Mouse (Mus musculus) embryonic facial prominence, embryonic 11.5 days (tissue): ENCODE data around the gene Camk2g. TPM values are rescaled to one million over a fixed set of nuclear protein-coding genes. Genes with fewer than 3 reads are reported as not detected.

Experiments used
- ATAC-seq: fragments of 200-750 bp; cut with Nextera tagmentation; replicated peaks from 2 replicates; pipeline ENCODE4 v1.8.0; 2017; ENCODE audit warnings: low read depth; ENCODE audit not compliant: insufficient number of reproducible peaks, low FRiP score, low TSS enrichment
- DNase-seq: peaks from one replicate; pipeline ENCODE4 v3.0.0-alpha.2; 2015; ENCODE audit warnings: low spot score
- H3K27ac ChIP-seq: fragments of 300-500 bp; sonication (generic); replicated peaks from 2 replicates; pipeline ENCODE4 v1.5.1; 2014; ENCODE audit warnings: mild to moderate bottlenecking, low read depth, low read length, control low read depth
- H3K27me3 ChIP-seq: fragments of 300-500 bp; sonication (generic); 2 replicates; pipeline ENCODE4 v1.6.1; 2014; ENCODE audit warnings: mild to moderate bottlenecking, low read length, moderate library complexity, mixed read lengths; ENCODE audit not compliant: control insufficient read depth, insufficient read depth
- H3K36me3 ChIP-seq: fragments of 300-500 bp; sonication (generic); replicated peaks from 2 replicates; pipeline ENCODE4 v1.6.1; 2014; ENCODE audit warnings: low read depth, mild to moderate bottlenecking, low read length, moderate library complexity, mixed read lengths; ENCODE audit not compliant: control insufficient read depth, insufficient read depth
- H3K4me1 ChIP-seq: fragments of 300-500 bp; sonication (generic); 2 replicates; pipeline ENCODE4 v1.6.1; 2014; ENCODE audit warnings: low read length, mixed read lengths; ENCODE audit not compliant: control insufficient read depth, insufficient read depth
- H3K4me2 ChIP-seq: fragments of 300-500 bp; sonication (generic); 2 replicates; pipeline ENCODE4 v1.6.1; 2014; ENCODE audit warnings: low read depth, mild to moderate bottlenecking, control low read depth, low read length, moderate library complexity
- H3K4me3 ChIP-seq: fragments of 300-500 bp; sonication (generic); 2 replicates; pipeline ENCODE4 v1.5.1; 2014; ENCODE audit warnings: low read depth, low read length, control low read depth
- H3K9ac ChIP-seq: fragments of 300-500 bp; sonication (generic); replicated peaks from 2 replicates; pipeline ENCODE4 v1.6.1; 2014; ENCODE audit warnings: mild to moderate bottlenecking, control low read depth, low read length
- H3K9me3 ChIP-seq: fragments of 300-500 bp; sonication (generic); replicated peaks from 2 replicates; pipeline ENCODE4 v1.6.1; 2016; ENCODE audit warnings: mild to moderate bottlenecking, low read length, inconsistent platforms, mixed read lengths; ENCODE audit not compliant: control insufficient read depth
- WGBS: fragments of 180-500 bp; shearing (Covaris S2); extraction: QIAGEN DNeasy Blood & Tissue Kit; methylation state at CpG from one replicate; pipeline ENCODE4 v1.1.7; 2014; 5-methylcytosine and 5-hydroxymethylcytosine counted together
- polyA plus RNA-seq: library from polyadenylated mRNA; unstranded; fragments of >200 nt; fragmentation: Nextera tagmentation; extraction: Ambion mirVana; gene quantifications from 2 replicates; pipeline ENCODE4 v1.2.1, GENCODE M21; 2014

The Camk2g gene
- polyA plus RNA-seq, 1 experiment from 2014 or later, result 47.1 TPM

DNA sequence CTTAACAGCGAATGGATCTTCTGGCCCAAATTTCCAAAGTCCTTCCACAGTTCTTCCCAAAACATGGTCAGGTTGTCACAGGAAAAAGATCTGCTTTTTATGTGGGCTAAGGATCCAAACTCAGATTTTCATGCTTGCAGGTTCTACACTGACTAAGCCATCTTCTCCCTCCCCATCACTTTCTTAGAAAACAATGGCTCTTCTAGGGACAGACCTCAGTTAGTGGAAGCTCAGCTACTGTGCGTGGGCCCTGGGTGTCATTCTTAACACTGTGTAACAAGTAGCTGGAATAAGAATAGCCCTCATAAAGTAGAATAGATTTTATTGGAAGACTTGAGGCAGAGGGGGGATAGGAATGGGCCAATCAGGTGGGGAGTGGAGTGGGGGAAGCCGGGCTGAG is 21.6 kb upstream of the Camk2g start:
- WGBS, result 85% methylated on average over 3 of the region's 3 CpGs

DNA sequence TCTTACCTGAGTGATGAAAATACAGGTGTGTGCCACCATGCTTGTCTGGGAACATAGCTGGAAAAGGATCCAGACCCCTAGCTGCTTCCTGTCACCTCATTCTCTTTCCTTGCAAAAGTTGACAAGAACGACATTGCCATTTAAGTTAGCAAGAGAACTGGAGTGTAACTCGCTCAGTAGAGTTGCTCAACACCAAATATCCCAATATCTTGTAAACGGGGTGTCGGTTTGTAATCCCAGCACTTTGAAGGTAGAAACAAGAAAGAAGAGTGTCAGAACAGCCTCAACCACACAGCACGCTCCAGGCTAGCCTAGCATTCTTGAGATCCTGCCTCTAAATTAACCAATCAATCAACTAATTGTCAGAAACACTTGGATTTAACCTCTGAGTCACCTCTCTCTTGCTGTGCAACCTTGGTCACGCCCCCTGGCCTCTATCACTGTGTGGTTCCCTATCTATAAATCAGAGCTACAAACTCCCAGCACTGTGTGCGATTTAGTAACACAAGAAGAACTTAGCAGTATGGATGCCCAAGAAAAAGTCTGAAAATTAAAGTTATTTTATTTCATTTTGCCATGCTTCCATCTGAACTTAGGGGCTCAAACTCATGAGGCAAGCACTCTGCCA is 18.0 kb upstream of the Camk2g start:
- Histone ChIP-seq H3K4me3 (no peak overlapping the region), H3K36me3 (no peaks in the 10 kb centered on the region), H3K27ac (no peak overlapping the region), H3K9ac (no peak overlapping the region), H3K4me2 (no peak overlapping the region), H3K9me3 (no peaks in the 10 kb centered on the region), H3K27me3 (no peaks in the 10 kb centered on the region), H3K4me1 (no peaks in the 10 kb centered on the region)
- DNase-seq (no peak), ATAC-seq (no peak)
- 71% methylated on average over 7 of the region's 7 CpGs for WGBS

More for the DNA sequence above, 21.6 kb upstream of the Camk2g start:
- Histone ChIP-seq H3K4me2 (no peak overlapping the region), H3K9me3 (no peaks in the 10 kb centered on the region), H3K4me3 (no peak overlapping the region), H3K27ac (no peak overlapping the region), H3K36me3 (no peaks in the 10 kb centered on the region), H3K9ac (no peak overlapping the region), H3K4me1 (no peaks in the 10 kb centered on the region), H3K27me3 (no peaks in the 10 kb centered on the region)
- DNase-seq (no peak), ATAC-seq (no peak)

DNA sequence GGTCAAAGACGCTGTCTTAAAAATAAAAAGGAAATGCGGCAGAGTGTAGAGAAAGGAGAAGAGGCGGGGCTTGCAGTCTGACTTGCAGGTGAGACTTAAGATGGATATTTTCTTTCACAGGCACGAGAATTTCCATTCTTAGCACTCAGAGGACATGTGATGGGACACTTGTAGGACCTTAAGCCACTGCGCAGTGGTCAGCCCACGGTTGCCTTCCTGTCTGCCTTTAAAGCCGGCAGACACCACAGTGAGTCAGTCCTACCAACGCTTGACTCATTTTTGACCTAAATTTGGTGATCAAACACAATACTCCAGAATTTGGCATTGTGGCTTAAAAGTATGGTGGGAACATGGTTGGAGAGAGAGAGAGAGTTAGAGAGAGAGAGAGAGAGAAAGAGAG is 17.3 kb upstream of the Camk2g start:
- Histone ChIP-seq H3K27ac (no peak overlapping the region), H3K4me1 (no peaks in the 10 kb centered on the region), H3K9ac (no peak overlapping the region), H3K4me3 (no peak overlapping the region), H3K9me3 (no peaks in the 10 kb centered on the region), H3K4me2 (no peak overlapping the region), H3K27me3 (no peaks in the 10 kb centered on the region), H3K36me3 (no peaks in the 10 kb centered on the region)
- ATAC-seq (no peak), DNase-seq (no peak)
- WGBS, result 89% methylated on average over 8 of the region's 8 CpGs

- H3K9me3 ChIP-seq, result no peaks in the 10 kb centered on the region
- ATAC-seq, result no peak
Measured at GRCm38 (mm10) chr14:20809820-20810219, 15.9 kb upstream of the Camk2g start.

DNA sequence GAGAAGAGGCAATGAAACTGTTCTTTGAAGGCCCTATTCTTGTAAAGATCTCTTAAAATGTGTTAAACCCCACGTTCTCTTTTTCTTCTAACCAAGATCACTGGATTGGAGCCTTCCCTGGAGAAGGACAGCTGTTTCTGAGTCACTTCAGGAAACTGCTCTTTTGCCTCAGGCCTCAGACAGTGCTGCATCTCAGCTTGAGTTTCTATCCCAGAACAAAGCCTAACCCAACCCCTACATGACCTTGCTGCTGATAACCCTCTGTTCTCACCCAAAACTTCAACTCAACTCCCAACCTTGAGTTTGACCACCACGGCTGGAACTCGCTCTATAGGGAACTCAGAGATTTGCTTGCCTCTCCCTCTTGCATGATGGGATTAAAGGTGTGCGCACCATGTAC is 15.5 kb upstream of the Camk2g start:
- H3K36me3 ChIP-seq, result no peaks in the 10 kb centered on the region
- no peak overlapping the region for H3K27ac ChIP-seq
- no peak for DNase-seq
- WGBS, result 87% methylated on average over 4 of the region's 4 CpGs
- H3K4me2 ChIP-seq, result no peak overlapping the region
- no peak for ATAC-seq
- H3K9me3 ChIP-seq, result no peaks in the 10 kb centered on the region
- H3K9ac ChIP-seq, result no peak overlapping the region
- H3K27me3 ChIP-seq, result no peaks in the 10 kb centered on the region
- no peak overlapping the region for H3K4me3 ChIP-seq
- H3K4me1 ChIP-seq, result no peaks in the 10 kb centered on the region

More at GRCm38 (mm10) chr14:20809820-20810219, 15.9 kb upstream of the Camk2g start:
- Histone ChIP-seq H3K36me3 (no peaks in the 10 kb centered on the region), H3K4me2 (no peak overlapping the region), H3K9ac (no peak overlapping the region), H3K27me3 (no peaks in the 10 kb centered on the region), H3K27ac (no peak overlapping the region), H3K4me3 (no peak overlapping the region), H3K4me1 (no peaks in the 10 kb centered on the region)
- no peak for DNase-seq

GRCm38 (mm10) chr14:20806116-20806840 is 12.4 kb upstream of the Camk2g start:
- Histone ChIP-seq H3K36me3 (no peaks in the 10 kb centered on the region), H3K27ac (no peak overlapping the region), H3K9me3 (no peaks in the 10 kb centered on the region), H3K4me3 (no peak overlapping the region), H3K4me1 (no peaks in the 10 kb centered on the region), H3K9ac (no peak overlapping the region), H3K4me2 (no peak overlapping the region), H3K27me3 (no peaks in the 10 kb centered on the region)
- no peak for ATAC-seq
- DNase-seq, result no peak
- WGBS, result 86% methylated on average over 14 of the region's 14 CpGs

DNA sequence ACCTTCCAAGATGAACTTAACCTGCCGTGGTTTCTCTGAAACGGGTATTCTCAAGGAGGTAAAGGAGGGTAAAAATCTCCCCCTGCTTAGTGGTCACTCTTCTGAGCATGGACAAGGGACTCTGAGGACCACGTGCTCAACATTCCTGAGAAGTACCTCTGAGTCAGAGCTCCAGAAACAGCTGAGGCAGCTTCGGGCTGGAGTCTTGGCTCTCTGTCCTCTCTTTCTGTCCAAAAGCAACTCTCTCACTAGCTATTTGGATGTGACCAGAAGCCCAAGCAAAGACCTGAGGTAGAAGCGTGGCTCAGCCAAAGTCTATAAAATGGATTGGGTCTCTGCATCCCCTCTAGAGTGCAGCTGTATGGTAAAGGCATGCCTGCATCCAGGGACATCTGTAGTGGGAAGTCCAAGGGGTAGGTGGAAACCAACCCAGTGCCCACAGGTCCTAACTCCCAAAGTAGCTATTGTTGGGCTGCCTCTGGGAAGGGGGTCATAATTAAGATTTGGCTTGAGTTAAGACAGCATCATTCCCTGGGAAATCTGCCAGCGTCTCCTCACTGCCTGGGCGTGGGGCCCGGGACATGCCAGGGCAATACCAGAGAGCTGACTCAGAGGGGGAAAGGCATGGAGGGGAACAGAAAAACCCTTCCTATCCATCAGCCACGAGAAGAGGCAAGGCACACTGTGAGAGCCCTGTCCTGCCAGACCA is 11.2 kb upstream of the Camk2g start:
- Histone ChIP-seq H3K4me3 (no peak overlapping the region), H3K27me3 (no peaks in the 10 kb centered on the region), H3K27ac (no peak overlapping the region), H3K4me2 (no peak overlapping the region), H3K9me3 (no peaks in the 10 kb centered on the region), H3K36me3 (no peaks in the 10 kb centered on the region), H3K9ac (no peak overlapping the region), H3K4me1 (no peaks in the 10 kb centered on the region)
- no peak for DNase-seq
- ATAC-seq, result no peak
- WGBS, result 75% methylated on average over 9 of the region's 9 CpGs

DNA sequence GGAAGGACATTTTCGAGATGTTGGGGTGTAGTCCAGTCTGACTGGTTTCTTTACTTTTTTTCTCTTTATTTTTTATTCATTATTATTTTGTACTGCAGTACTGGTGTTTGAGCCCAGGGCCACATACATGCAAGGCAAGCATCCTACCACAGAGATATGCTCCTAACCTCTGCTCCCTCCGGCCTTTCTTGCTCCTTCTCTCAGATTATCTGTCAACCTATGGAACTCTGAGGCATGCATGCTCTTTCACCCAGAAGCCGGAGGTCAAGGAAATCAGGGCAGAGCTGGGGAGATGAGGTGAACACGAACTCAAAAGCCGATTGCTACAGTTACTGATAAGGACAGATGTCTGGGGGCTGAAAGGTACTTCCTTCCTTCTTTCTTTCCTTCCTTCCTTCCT is 10.6 kb upstream of the Camk2g start:
- Histone ChIP-seq H3K27ac (no peak overlapping the region), H3K4me2 (no peak overlapping the region), H3K9me3 (no peaks in the 10 kb centered on the region), H3K27me3 (no peaks in the 10 kb centered on the region), H3K9ac (no peak overlapping the region), H3K36me3 (no peaks in the 10 kb centered on the region), H3K4me1 (no peaks in the 10 kb centered on the region), H3K4me3 (no peak overlapping the region)
- 68% methylated on average over 5 of the region's 5 CpGs for WGBS
- DNase-seq (no peak), ATAC-seq (no peak)
